Mouse (Mus musculus) layer of hippocampus, adult 2 months (tissue): ENCODE data around the gene Cyp2d11. TPM values are rescaled to one million over a fixed set of nuclear protein-coding genes. Genes with fewer than 3 reads are reported as not detected.
"Not testable (repeated sequence)": the region's sequence is repeated elsewhere in the genome, so short reads cannot be mapped to it uniquely, and the experiment has no call there.

ENCODE experiments used
- DNase-seq, 2 experiments: peaks; one replicate each; pipeline ENCODE4 v3.0.0; 2022; ENCODE audit warnings: low spot score in 2 of 2
- H3K27ac ChIP-seq: fragments of 200-600 bp; 2 replicates; pipeline ENCODE4 v1.8.1; 2022
- H3K4me3 ChIP-seq: fragments of 200-600 bp; 2 replicates; pipeline ENCODE4 v1.8.1; 2022; ENCODE audit warnings: mild to moderate bottlenecking
- CTCF ChIP-seq: fragments of 200-600 bp; conservative IDR thresholded peaks from 2 replicates; pipeline ENCODE4 v1.8.1; 2022; ENCODE audit warnings: antibody characterized with exemption, mild to moderate bottlenecking, moderate library complexity
- total RNA-seq, 2 experiments: library from RNA; stranded (reverse); gene quantifications; 2 replicates each; pipeline ENCODE4 v1.2.3; 2021

Gene Cyp2d11
- total RNA-seq, 2 experiments from 2014 or later = 0.23 TPM; not detected in 1

GRCm38 (mm10) chr15:82376393-82377138 lies 17.3 kb downstream of the Cyp2d11 start:
- Histone ChIP-seq H3K4me3 (no peak overlapping the region; the same call in 1 of the 2 replicates), H3K27ac (peak overlapping the region; percentile 92)
- TF ChIP-seq CTCF = no peak
- peak; percentile 59 to 78 for DNase-seq

- no peak for DNase-seq
- no peak for TF ChIP-seq CTCF
- H3K4me3 ChIP-seq = no peak overlapping the region; the same call in 1 of the 2 replicates
- H3K27ac ChIP-seq = peak overlapping the region; percentile 92
Measured at GRCm38 (mm10) chr15:82375855-82376254, 18.0 kb downstream of the Cyp2d11 start.

GRCm38 (mm10) chr15:82374437-82374836 lies 19.4 kb downstream of the Cyp2d11 start:
- DNase-seq = no peak
- TF ChIP-seq CTCF = no peak

DNA sequence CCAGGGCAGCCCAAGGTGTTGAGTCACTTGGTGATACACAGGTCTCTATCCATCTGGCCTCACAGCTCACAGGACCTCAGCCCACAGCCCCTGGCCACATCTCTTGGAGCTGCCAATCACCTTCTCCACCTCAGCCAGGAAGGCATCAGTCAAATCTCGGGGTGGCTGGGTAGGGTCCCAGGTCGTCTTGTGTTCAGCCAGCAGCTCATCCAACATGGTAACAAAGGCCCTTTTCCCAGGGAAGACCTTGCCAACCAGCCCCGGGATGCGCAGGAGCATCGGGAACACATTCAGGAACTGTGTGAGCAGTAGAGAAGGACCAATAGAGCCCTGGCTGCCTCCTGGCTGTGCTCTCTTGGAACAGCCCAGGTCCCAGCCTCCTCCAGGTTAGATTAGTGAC lies 20.8 kb downstream of the Cyp2d11 start:
- TF ChIP-seq CTCF = no peak
- no peak overlapping the region for H3K4me3 ChIP-seq
- no peak for DNase-seq
- no peak overlapping the region for H3K27ac ChIP-seq

More at GRCm38 (mm10) chr15:82374437-82374836, 19.4 kb downstream of the Cyp2d11 start:
- Histone ChIP-seq H3K27ac (no peak overlapping the region), H3K4me3 (no peak overlapping the region)

DNA sequence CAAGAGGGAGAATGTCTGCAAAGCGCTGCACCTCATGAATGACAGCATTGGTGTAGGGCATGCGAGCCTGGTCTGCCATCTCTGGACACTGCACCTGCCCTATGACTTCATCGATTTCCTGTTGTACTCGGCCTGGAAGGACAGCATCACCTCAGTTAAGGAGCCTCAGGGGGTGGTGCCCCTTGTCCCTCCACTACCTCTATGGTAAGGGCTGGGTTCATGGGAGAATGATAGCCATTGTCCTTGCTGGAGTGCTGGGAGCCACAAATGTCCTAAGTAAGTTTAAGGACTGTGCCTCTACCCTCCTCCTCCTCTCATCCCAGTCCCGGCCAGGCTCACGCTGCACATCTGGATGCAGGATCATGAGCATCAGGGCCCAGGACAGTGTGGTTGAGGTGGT lies 21.4 kb downstream of the Cyp2d11 start:
- H3K4me3 ChIP-seq = no peak overlapping the region
- no peak for DNase-seq
- no peak overlapping the region for H3K27ac ChIP-seq
- no peak for TF ChIP-seq CTCF

- Histone ChIP-seq H3K4me3 (no peak overlapping the region), H3K27ac (no peak overlapping the region)
- TF ChIP-seq CTCF = no peak
- no peak for DNase-seq
Measured at GRCm38 (mm10) chr15:82368851-82369250, 25.0 kb downstream of the Cyp2d11 start.

DNA sequence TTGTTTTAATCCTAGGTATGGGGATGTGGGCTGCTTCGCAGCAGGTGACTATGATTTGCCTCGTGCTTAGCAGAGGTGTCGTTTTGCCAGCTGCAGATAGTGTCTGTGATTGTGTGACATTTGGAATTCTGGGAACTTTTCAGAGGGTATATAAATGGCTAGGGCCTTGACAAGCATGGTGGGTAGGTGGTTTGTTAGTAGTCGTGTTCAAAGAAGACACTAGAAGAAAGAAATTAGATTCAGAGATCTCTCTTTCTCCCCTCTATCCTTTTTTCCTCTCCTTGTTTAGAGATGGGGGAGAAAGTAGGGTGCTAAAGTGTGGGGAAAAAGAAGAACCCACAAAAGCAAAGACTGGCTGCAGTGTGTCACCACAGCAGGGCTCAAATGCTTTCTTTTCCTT lies 25.7 kb downstream of the Cyp2d11 start:
- no peak for DNase-seq
- no peak overlapping the region for H3K27ac ChIP-seq
- TF ChIP-seq CTCF = no peak
- H3K4me3 ChIP-seq = no peak overlapping the region

DNA sequence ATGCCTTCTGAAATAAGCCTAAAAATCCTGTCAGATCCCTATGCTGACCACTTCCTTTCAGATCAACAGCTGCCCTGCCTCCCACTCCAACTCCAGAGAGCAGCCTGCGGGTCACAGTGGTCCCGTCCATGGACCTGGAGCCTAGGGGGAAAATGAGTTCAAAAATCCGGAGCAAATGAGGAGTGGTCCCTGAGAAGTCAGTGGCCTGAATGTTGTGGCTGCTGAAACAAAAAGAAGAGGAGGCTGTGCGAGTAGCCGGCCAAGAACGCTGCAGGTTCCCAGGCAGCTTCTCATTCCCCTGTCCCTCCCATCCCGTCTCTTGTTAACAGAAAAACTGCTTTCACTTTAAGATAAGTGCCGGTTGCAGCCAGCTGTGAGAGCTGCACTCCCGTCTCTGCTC lies 29.3 kb downstream of the Cyp2d11 start:
- DNase-seq, H3K4me3 ChIP-seq: not testable (repeated sequence)

GRCm38 (mm10) chr15:82363801-82364200 lies 30.0 kb downstream of the Cyp2d11 start:
- not testable (repeated sequence) for H3K4me3 ChIP-seq, DNase-seq, H3K27ac ChIP-seq

More for the DNA sequence above, 29.3 kb downstream of the Cyp2d11 start:
- not testable (repeated sequence) for H3K27ac ChIP-seq

- no peak for TF ChIP-seq CTCF
- Histone ChIP-seq H3K4me3 (no peak overlapping the region), H3K27ac (no peak overlapping the region)
- DNase-seq = no peak
Measured at GRCm38 (mm10) chr15:82362234-82362633, 31.6 kb downstream of the Cyp2d11 start.

DNA sequence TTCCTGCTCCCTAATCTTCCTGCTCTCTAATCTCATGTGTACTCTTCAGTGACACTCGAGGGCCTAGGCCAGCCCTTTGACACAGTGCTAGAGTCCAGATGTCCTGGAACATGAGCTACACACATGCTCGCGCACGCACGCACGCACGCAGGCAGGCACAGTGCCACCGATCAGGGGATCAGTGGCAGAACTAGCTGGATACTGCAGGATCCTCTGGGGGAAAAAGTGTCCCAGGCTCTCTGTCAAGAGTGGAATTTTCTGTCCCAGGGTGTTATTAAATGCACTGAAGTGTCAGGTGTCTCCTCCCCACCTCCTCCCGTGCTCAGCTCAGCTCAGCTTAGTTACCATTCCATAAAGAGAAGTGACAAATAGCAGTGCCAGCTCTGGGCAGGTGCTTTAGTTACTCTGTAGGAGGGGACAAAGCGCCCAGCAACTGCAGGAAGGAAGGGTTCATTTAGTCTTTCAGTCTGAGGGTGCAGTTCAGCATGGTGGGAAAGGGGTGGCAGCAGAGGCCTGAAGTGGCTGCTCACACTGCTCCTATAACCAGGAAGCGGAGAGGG lies 32.3 kb downstream of the Cyp2d11 start:
- peak; percentile 66 for TF ChIP-seq CTCF
- no peak for DNase-seq
- Histone ChIP-seq H3K4me3 (no peak overlapping the region), H3K27ac (no peak overlapping the region)

DNA sequence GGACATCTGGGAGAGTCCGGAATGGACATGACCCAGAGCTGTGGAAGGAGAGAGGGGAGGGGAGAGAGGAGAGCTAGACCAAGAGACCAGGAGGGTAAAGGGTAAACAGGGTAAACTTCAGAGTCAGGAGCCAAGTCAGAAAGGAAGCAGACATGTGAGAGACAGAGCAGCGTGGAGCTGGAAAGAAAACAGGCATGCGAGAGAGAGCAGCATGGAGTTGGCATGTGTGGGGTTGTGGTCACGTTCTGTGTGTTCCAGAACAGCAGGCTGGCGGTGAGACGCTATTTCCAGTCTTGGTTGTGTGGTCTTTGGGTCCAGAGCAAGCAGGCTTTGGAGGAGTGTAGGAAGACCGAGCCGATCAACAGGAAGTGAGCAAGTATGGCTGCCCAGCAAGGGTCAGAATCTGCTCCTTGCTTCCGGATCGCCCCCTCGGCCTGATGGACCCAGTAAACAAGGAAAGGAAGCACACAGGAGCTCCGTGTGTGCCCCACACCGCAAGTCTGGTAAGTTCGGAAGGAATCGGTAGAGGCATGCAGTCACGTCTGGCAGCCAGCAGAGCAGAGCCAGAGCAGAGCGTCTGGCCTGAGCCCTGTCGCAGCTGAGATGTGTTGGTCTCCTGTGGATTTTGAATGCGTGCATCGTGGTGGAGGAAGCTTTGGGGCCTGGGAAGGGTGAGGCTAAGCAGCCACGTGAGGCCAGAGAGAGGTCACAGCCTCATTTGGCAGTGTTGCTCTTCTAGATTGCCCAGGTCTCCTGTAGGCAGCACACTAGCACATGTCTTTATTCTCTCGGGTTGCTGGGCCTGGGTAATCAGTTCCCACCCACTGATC lies 35.2 kb downstream of the Cyp2d11 start:
- Histone ChIP-seq H3K27ac (peak overlapping the region; percentile 70; the same call in 1 of the 2 replicates), H3K4me3 (no peak overlapping the region)
- TF ChIP-seq CTCF = peak; percentile 8; the same call in 1 of the 2 replicates
- DNase-seq = no peak
